Mouse (Mus musculus) heart, postnatal 4 days (tissue): ENCODE data around the gene Parl. TPM values are rescaled to one million over a fixed set of nuclear protein-coding genes. Genes with fewer than 3 reads are reported as not detected.

Experiments
- DNase-seq: peaks from one replicate; pipeline ENCODE4 v3.0.0; 2021
- total RNA-seq, 2 experiments: library from RNA; stranded (reverse); gene quantifications; 2 replicates each; pipeline ENCODE4 v1.2.3; 2021

The Parl gene
- total RNA-seq: 100 to 1,000 TPM; 102 to 112 TPM

GRCm38 (mm10) chr16:20301770-20302649 is at the start of gene Parl:
Gene Parl, minus strand, starts transcription at chr16:20302387.
- DNase-seq: peak; percentile 88

- no peak for DNase-seq
Measured at GRCm38 (mm10) chr16:20345464-20345863, 43.3 kb upstream of the Parl start.

- DNase-seq: no peak
Measured at GRCm38 (mm10) chr16:20338616-20339015, 36.4 kb upstream of the Parl start.

GRCm38 (mm10) chr16:20334918-20335317 is 32.7 kb upstream of the Parl start:
- DNase-seq: no peak

GRCm38 (mm10) chr16:20328306-20328705 is 26.1 kb upstream of the Parl start:
- no peak for DNase-seq

- no peak for DNase-seq
Measured at GRCm38 (mm10) chr16:20325286-20325685, 23.1 kb upstream of the Parl start, which contains the start of gene Cyp2ab1. Gene Cyp2ab1, minus strand, starts transcription at chr16:20325404.

GRCm38 (mm10) chr16:20323907-20324306 is 21.7 kb upstream of the Parl start:
- DNase-seq: no peak

- DNase-seq: no peak
Measured at GRCm38 (mm10) chr16:20322274-20322673, 20.1 kb upstream of the Parl start.

GRCm38 (mm10) chr16:20316770-20317169 is 14.6 kb upstream of the Parl start:
- DNase-seq: no peak

- no peak for DNase-seq
Measured at GRCm38 (mm10) chr16:20315266-20315665, 13.1 kb upstream of the Parl start.

GRCm38 (mm10) chr16:20312272-20312671 is 10.1 kb upstream of the Parl start:
- no peak for DNase-seq

- DNase-seq: no peak
Measured at GRCm38 (mm10) chr16:20300076-20300475, 2.1 kb downstream of the Parl start.

GRCm38 (mm10) chr16:20280238-20280637 is 21.9 kb downstream of the Parl start:
- DNase-seq: no peak

- DNase-seq: no peak
Measured at GRCm38 (mm10) chr16:20279395-20279794, 22.8 kb downstream of the Parl start.

GRCm38 (mm10) chr16:20272994-20273393 is 29.2 kb downstream of the Parl start:
- DNase-seq: no peak

GRCm38 (mm10) chr16:20271339-20271738 is 30.8 kb downstream of the Parl start:
- no peak for DNase-seq

- no peak for DNase-seq
Measured at GRCm38 (mm10) chr16:20265089-20265488, 37.1 kb downstream of the Parl start.

GRCm38 (mm10) chr16:20257926-20258325 is 44.3 kb downstream of the Parl start:
- DNase-seq: no peak

- no peak for DNase-seq
Measured at GRCm38 (mm10) chr16:20248442-20249174, 53.6 kb downstream of the Parl start.

- no peak for DNase-seq
Measured at GRCm38 (mm10) chr16:20247103-20247502, 55.1 kb downstream of the Parl start.

GRCm38 (mm10) chr16:20240468-20241414 is 61.4 kb downstream of the Parl start, which contains the start of gene Map6d1:
Gene Map6d1, minus strand, starts transcription at chr16:20241358.
- peak; percentile 50 for DNase-seq

GRCm38 (mm10) chr16:20238646-20239045 is 63.5 kb downstream of the Parl start:
- no peak for DNase-seq
